Mouse (Mus musculus): ENCODE data around the gene Ttl.

Ttl gene

GRCm38 (mm10) chr2:129065437-129066282, at the start of gene Ttl:
Ttl (plus strand) TSS chr2:129065942.
- ATAC-seq (ENCODE audit: insufficient number of reproducible peaks, low FRiP score, low TSS enrichment) = peak; percentile 91

GRCm38 (mm10) chr2:129020106-129020505, 45.6 kb upstream of the Ttl start:
- ATAC-seq (ENCODE audit: insufficient number of reproducible peaks, low FRiP score, low TSS enrichment) = no peak

- no peak for ATAC-seq (ENCODE audit: insufficient number of reproducible peaks, low FRiP score, low TSS enrichment)
Observed at GRCm38 (mm10) chr2:129024820-129025219, 40.9 kb upstream of the Ttl start.

GRCm38 (mm10) chr2:129035381-129035780, 30.4 kb upstream of the Ttl start:
- no peak for ATAC-seq (ENCODE audit: insufficient number of reproducible peaks, low FRiP score, low TSS enrichment)

- 0 out of 2 replicates have a peak, but pooled peaks have one; percentile 12 for ATAC-seq (ENCODE audit: insufficient number of reproducible peaks, low FRiP score, low TSS enrichment)
Observed at GRCm38 (mm10) chr2:129038426-129038936, 27.3 kb upstream of the Ttl start.

GRCm38 (mm10) chr2:129038937-129039631, 26.7 kb upstream of the Ttl start:
- ATAC-seq (ENCODE audit: insufficient number of reproducible peaks, low FRiP score, low TSS enrichment) = peak; percentile 71

GRCm38 (mm10) chr2:129040567-129040966, 25.2 kb upstream of the Ttl start:
- ATAC-seq (ENCODE audit: insufficient number of reproducible peaks, low FRiP score, low TSS enrichment) = no peak

- no peak for ATAC-seq (ENCODE audit: insufficient number of reproducible peaks, low FRiP score, low TSS enrichment)
Observed at GRCm38 (mm10) chr2:129046172-129046845, 19.4 kb upstream of the Ttl start.

- ATAC-seq (ENCODE audit: insufficient number of reproducible peaks, low FRiP score, low TSS enrichment) = no peak
Observed at GRCm38 (mm10) chr2:129046846-129047196, 18.9 kb upstream of the Ttl start.

GRCm38 (mm10) chr2:129047811-129048210, 17.9 kb upstream of the Ttl start, which contains the start of gene Vinac1:
Vinac1 (minus strand) TSS chr2:129048172.
- no peak for ATAC-seq (ENCODE audit: insufficient number of reproducible peaks, low FRiP score, low TSS enrichment)

GRCm38 (mm10) chr2:129052451-129052983, 13.2 kb upstream of the Ttl start:
- ATAC-seq (ENCODE audit: insufficient number of reproducible peaks, low FRiP score, low TSS enrichment) = no peak

- no peak for ATAC-seq (ENCODE audit: insufficient number of reproducible peaks, low FRiP score, low TSS enrichment)
Observed at GRCm38 (mm10) chr2:129055741-129056140, 10.0 kb upstream of the Ttl start.

GRCm38 (mm10) chr2:129056597-129056996, 9.1 kb upstream of the Ttl start:
- no peak for ATAC-seq (ENCODE audit: insufficient number of reproducible peaks, low FRiP score, low TSS enrichment)

- no peak for ATAC-seq (ENCODE audit: insufficient number of reproducible peaks, low FRiP score, low TSS enrichment)
Observed at GRCm38 (mm10) chr2:129057256-129057655, 8.5 kb upstream of the Ttl start.

GRCm38 (mm10) chr2:129057920-129058361, 7.8 kb upstream of the Ttl start:
- ATAC-seq (ENCODE audit: insufficient number of reproducible peaks, low FRiP score, low TSS enrichment) = no peak

- ATAC-seq (ENCODE audit: insufficient number of reproducible peaks, low FRiP score, low TSS enrichment) = no peak
Observed at GRCm38 (mm10) chr2:129061456-129062059, 4.2 kb upstream of the Ttl start.

- ATAC-seq (ENCODE audit: insufficient number of reproducible peaks, low FRiP score, low TSS enrichment) = peak; percentile 72
Observed at GRCm38 (mm10) chr2:129066326-129066725, 584 bp downstream of the Ttl start.

GRCm38 (mm10) chr2:129070296-129070695, 4.6 kb downstream of the Ttl start:
- ATAC-seq (ENCODE audit: insufficient number of reproducible peaks, low FRiP score, low TSS enrichment) = no peak

GRCm38 (mm10) chr2:129078313-129078712, 12.6 kb downstream of the Ttl start:
- no peak for ATAC-seq (ENCODE audit: insufficient number of reproducible peaks, low FRiP score, low TSS enrichment)

GRCm38 (mm10) chr2:129079194-129079593, 13.5 kb downstream of the Ttl start:
- no peak for ATAC-seq (ENCODE audit: insufficient number of reproducible peaks, low FRiP score, low TSS enrichment)
